Mouse (Mus musculus) A20 (cell line): ENCODE measurements around the gene Intu.
A peak's percentile ranks its signal among the peaks of the same experiment; 100 is the strongest.

ENCODE experiments used
- DNase-seq: peaks from one replicate; pipeline ENCODE4 v3.0.0-alpha.2; 2011; ENCODE audit warnings: low read depth, low spot score

Gene Intu

DNA sequence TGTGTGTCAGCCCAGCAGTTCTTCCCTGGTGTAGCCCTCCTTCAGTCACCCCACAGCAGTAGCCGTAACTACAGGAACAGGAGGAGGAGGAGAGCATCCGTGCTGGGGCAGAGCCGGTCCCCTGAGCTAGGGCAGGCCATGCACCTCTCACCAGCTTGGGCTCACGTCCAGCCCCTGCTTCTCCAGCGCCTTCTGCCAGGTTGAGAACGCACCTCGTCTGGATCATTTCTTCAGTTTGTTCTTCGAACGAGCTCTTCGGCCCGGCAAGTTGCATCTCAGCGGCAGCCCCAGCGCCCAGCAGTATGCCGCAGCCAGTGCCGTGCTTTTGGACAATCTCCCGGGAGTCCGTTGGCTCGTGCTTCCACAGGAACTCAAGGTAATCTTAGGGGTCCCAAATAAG lies 152.1 kb downstream of the Intu start:
- no peak for DNase-seq

DNA sequence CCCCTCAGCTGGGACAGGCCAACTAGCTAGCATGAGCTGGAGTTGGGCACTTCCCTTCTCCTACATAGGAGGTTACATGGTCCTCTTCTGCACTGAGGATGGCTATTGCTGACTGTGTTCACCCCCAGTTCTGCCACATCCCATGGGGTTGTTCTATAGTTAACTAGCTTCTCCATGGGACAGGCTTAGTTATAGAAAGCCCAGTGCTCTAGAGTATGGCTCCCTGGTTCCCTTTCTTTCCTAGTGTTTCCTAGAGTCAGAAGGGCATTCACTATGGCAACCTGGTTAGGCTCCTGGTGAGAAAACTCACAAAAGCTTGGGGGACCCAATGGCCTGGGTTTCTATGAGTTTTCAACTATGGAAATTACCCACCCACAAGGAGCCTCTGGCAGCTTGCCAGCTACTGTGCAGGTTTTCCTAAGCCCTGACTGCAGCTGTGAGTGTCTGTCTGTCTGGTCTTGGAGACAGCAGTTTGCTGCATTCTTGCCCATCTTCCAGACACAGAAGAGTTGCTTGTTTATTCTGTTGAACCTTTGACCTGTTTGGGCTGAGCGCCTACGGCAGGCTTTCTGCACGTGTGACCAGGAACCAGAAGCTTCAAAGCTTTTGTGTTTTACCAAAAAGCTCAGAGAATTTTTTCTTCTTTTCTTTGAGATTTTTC lies 154.9 kb downstream of the Intu start:
- no peak for DNase-seq

DNA sequence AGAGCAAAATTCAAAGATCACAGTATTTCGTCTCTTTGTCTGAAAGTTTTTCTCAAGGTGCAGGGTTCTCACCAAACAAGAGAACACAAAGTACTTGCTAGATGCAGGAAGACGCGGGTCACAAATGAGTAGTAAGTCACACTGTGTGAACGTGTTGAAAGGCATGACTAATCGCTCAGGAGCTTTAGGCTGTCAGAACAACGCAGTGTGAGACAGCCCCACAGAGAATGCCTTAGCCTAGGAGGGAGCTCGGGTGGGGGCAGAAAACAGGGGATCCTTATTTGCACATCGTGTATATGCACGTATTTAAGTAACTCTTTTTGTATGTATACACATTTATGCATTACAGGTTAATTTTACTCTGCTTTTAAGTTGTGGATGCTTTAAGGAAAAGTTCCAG lies 155.8 kb downstream of the Intu start:
- DNase-seq = no peak

DNA sequence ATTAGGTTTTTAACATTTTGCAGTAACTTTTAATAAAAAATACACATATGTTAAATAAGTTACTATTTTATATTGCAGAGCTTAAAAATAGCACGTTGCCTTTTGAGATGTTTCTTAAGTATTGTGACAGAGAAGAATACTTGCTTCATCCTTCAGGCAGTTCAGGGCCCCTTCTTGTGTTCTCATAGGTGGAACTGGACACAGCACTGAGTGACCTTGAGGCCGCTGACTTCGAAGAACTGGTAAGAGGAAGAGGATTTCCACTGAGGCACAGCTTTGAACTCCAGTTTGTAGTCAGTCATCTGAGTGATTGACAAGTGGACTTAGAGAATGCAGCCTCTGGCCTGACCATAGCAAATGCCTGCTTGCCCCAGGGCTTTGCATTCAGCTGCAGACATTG lies 156.5 kb downstream of the Intu start:
- DNase-seq = no peak

DNA sequence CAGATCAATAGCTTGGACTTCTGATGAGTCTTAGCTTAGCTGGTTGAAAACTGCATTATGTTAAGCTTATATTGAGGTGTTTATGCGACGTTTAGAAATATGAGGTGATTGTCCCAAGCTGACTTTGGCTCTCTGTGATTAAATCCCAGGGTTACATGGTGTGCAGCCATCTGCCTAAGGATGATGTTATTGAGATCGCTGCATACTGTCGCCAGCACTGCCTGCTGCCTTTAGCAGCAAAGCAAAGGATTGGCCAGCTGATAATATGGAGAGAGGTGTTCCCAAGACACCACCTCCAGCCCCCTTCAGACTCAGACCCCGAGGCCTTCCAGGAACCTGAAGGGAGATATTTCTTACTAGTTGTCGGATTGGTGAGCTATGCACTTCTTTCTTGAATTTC lies 160.5 kb downstream of the Intu start:
- DNase-seq = no peak

DNA sequence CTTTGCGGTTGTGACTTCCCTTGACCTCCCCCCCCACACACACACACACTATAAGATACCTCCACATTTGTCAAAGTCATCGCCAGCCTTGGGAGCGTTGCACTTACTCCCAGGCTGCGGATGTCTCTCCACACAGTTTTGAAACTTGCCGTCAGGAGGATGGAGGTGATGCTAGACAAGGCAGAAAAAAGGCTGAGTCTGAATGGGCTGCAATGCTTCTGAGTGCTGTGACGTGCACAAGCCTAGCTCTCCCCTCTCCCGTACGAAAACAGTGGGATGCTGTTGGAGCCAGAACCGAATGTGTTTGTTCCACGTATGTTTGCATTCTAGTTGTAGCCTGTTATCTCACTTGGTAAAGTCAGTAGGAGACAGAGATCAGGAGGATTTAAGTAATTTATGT lies 162.3 kb downstream of the Intu start:
- no peak for DNase-seq

DNA sequence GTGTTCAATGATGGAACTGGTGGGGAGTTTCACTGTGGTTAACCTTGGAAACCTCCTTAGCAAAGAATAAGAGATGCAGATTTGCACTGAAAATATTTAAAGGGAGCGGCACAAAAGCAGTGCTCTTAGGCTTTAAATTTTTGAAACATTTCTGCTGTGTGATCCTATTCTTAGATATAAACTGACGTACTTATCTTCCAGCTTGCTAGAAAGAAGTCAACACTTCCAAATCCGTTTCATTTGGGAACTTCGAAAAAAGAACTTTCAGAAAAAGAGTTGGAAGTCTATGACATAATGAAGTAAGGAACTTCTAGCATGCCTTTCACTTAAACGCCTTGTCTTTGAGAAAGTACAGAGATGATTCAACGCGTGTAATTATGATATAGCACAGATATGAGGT lies 162.9 kb downstream of the Intu start:
- DNase-seq = no peak

DNA sequence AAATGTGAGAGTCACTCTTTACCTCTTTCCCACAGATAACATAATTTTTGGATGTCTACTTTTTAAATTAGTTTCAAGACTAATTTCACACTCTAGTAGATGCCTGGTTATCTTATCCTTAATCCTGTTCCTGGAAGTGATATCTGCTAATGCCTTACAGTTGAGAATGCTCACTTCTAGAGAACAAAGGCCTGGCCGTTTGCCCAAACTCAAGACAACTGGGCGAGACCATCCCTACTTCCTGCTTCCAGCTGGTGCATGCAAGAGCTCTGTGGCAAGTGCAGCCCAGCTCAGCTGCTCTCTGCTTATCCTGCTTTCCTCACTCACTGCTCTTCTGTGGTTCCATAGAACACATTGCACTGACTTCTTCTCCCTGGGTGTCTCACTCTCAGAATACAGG lies 163.4 kb downstream of the Intu start:
- DNase-seq = no peak

DNA sequence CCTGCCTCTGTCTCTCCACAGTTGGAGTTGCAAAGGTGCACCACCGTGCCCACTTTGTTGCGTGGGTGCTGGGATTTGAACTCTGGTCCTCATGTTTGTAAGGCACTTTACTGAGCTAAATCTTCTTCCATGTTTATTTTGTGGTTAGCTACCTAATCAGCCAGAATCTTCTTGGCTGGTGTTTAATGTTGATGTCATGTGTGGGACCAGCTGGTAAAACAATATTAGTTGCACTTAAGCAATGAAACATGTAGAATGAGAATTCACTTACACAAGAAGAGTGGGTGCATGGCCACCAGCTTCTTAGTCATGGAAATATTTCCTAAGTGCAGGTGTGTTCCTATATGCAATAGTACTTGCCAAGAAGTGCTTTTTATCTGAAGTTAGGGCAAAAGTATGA lies 164.1 kb downstream of the Intu start:
- DNase-seq = no peak

DNA sequence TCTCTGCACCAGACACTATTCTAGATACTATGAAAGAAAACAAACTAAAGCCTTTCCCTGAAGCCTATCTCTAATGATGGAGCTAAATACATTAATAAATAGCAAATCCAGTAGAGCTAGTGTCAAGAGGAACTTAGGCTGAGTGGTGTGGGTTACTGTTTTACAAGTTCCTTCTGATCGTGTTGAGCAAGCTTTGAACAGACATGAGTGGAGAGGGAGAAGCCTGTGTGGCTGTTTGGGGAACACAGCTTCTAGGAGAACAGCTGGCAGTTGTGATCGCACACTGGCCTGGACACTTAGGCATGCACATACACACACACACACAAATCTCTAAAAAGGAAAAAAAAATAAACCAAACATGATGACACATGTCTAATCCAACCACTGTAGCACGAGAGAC lies 167.7 kb downstream of the Intu start:
- DNase-seq = no peak

DNA sequence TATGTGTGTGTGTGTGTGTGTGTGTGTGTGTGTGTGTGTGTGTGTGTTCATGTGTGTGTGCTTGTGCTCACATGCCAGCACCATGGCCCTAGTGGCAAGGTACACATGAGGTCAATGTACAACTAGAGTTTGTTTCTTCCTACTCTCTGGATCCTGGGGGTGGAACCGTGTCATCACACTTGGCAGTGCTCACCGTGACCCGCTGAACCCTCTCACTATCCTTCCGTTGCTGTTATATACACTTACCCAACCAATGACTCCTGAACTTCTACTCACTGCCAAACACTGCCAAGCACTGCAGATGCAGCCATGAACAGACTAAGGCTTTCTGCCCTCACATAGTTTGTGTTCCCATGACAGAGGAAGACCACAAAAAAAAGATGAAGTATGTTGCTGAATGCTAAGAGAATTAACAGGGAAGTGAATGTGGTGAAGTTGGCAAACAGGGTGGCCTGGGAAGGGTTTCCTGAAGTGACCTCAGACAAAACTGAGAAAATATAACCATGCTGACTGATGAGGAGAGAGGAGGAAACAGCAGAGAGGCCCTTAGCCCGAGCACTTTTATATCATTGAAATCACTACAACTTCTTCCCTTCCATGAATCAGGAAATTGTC lies 173.8 kb downstream of the Intu start:
- no peak for DNase-seq

DNA sequence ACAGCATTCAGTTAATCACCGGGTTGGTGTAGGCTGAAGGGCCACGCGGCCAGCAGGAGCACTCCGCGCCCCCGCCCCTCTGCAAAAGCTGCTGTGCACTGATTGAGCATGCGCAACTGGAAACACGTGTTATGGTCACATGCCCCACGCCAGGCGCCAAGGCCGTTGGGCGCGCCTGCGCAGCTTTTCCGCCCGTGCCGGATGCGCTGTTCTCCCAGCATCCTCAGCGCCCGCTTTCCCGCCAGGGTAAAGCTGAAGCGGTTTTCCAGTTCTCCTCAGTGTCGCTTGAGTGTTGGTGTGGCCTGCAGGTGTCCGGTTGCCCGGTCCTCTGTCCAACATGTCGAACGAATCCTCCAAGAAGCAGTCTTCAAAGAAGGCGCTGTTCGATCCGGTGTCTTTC lies 177.6 kb downstream of the Intu start, which contains the start of gene Slc25a31:
Gene Slc25a31 (plus strand): TSS at position 201 of the 400 bp plus-strand sequence.
- no peak for DNase-seq

DNA sequence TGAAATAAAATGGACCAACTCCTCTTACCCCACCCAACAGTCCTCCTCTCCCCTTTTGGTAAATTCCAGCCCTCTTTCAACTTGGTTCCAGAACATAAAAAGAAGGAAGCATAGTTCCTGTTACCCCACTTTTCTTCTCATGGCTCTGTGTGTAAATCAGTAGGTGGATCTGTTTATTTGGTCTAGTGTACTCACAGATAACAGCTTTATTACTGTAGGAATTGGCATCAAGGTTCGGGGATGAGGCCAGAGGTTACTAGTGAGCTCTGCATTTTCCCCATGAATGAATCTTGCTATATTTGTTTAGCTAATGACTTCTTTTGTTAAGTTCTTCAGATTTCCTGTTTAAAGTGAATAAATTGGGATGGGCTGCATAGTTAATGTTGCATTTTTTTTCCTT lies 185.0 kb downstream of the Intu start:
- DNase-seq = no peak

DNA sequence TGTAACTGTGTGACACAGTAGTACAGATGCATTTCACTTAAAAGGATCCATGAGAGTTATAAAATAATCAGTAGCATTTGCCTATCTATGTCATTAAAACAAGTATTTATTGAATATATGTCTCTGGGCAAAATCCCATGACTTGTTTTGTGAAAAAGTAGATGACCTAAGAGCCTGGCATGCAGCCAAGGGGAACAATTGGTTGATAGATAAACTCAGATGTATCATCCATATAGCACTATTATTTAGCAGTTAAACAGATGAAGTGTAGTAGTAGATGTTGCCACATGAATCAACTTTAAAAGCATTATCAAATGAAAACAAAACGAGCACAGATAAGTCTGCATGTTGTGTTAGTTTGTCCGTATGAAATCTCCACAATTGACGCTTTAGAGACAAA lies 187.9 kb downstream of the Intu start:
- DNase-seq = no peak

DNA sequence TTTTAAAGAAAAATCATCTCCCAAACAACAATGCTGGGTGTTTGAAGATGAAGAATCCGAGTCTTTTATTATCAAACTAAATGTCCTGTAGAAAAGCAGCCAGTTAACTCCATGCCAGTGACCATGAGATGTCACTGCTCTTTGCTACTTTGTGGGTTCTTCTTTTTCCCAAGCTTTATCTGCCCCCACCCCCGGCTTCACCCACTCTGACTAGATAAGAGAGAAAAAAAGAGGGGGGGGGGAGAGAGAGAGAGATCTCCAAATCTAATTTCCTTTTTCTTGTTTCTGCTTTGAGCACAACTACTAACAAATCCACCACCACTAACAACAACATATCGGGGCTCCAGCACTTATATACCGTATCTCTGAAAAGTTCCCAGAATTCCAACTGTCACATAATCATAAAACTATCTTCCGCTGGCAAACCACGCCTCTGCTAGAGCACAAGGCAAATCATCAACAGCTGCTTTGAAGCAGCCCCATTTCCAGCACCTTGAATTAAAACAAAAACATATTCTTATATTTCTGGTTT lies 207.4 kb downstream of the Intu start:
- no peak for DNase-seq

DNA sequence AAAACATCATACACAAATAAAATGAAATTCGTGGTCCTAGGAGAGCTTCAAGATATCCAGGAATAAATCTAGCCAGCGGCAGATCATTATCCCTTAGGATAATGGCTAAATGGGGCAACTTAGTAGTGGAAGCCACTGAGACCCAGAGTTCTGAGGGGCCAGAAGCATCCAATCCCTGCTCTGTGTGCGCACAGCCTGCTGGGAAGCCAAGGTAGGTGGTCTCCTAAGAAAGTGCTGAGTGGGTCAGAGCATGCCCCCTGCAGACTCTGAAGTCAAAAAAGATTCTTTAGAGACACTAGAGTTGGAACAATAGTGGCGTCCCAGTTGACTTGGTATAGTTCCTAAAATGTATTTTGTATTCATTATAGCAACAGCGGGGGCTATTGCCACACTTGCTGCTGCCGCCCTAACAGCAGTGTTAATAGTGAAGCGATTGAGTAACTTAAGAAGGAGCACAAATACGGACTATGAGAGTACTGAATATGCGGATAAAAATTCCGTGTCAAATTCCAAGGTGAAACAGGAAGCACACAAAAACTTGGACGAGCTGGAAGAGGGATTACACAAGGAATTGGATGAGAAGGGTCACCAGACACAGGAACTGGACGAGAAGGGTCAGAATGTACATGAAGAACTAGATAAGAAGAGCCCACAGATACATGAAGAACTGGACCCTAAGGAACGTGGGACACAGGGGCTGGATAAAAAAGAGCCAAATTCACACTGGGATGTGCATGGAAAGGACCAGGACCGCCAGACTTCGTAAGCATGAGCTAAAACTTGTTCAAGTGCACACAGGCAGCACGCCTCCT lies 213.1 kb downstream of the Intu start, which contains the start of gene Hspa4l:
Gene Hspa4l (plus strand): TSS at position 472 of the 812 bp plus-strand sequence.
- no peak for DNase-seq

DNA sequence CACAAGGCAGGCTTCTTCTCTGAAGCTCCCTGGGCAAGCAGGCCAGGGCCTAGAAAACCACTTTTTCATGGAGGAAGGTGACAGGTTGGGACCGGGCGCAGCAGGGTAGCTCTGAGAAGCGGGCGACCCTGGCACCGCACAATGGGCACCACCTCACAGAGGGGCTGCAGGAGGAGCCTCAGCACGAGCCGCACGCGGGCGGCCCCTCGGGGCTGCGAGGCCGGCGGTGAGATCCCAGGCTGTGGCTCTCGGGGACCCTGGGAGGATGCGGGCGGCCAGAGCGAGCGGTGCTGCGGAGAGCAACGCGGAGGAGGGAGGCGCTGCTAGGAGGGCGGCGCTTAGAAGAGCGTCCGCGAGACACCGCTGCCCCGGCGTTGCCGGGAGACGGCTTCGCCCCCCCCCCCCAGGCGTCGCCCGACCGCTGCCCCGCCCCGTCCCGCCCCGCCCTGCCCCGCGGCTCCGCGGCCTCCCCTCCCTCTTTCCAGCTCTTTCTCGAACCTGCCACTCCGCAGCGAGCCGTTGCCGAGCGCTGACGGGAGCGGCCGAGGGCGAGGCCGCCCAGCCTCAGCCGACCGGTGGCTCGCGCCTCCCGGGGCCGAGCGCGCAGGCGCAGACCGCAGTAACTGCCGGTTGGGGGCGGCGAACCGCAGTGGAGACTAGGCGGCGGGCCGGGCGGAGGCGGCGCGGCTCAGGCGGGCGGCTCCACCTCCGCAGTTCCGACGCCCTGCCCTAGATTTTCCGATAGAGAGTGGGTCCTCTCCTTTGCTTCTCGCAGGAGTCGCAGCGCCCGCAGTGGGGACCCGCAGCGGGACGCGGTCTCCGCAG lies 214.0 kb downstream of the Intu start:
- peak; percentile 95 for DNase-seq

DNA sequence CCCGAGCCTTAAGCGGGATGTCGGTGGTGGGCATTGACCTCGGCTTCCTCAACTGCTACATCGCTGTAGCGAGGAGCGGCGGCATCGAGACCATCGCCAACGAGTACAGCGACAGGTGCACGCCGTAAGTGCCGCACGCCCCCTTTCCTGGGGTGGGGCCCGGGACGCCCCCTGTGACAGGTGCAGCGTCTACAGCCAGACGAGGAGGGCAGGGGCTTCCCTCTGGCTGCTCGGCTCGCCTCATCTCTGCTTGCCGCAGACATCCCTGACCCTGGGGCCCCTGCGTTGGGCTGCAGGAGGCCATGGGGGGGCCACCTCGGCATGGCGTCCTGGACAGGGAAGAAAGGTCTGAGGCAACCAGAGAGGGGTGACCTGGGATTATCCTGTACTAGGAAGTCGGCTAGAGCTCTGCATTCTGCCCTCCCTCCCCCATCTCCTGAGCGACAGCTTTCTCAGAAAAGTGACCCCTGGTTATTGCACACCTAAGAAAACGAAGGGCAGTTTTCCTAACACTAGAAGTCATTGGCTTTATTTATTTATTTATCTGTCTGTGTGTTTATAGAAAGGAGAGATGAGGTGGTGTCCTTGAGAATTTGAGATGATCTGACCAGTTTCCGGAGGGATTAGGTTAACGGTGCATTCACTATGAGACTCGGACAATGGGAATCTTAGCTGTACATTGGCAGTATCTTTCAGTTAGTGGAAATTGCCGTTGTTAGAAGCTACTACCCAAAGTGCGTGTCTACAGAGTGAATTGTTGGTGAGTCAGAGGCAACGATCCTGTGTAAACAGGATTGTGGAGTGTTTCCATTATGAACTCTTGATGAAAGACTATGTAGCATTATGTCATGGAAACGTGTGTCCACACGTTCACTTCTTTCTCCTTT lies 214.8 kb downstream of the Intu start:
- peak; percentile 92 for DNase-seq
